Mouse (Mus musculus): ENCODE data around the gene Selenoo. TPM values are rescaled to one million over a fixed set of nuclear protein-coding genes. Genes with fewer than 3 reads are reported as not detected.
A peak's percentile ranks its signal among the peaks of the same experiment; 100 is the strongest.

Selenoo gene
- polyA plus RNA-seq, 1 experiment from 2014 or later: 18.5 TPM

GRCm38 (mm10) chr15:89147024-89147423 is 58.1 kb downstream of the Selenoo start:
- H3K27me3 ChIP-seq (replicated peaks; ENCODE audit: control insufficient read depth, insufficient read depth, low read length): peaks cover 45% of the 10 kb centered on the region
- H3K9ac ChIP-seq (ENCODE audit: low read depth, low read length): peak overlapping the region; percentile 56
- H3K36me3 ChIP-seq (ENCODE audit: control insufficient read depth, insufficient read depth, low read length): no peaks in the 10 kb centered on the region
- no peaks in the 10 kb centered on the region for H3K9me3 ChIP-seq (ENCODE audit: control insufficient read depth, low read length)
- 8% methylated on average over 12 of the region's 16 CpGs for WGBS
- ATAC-seq (ENCODE audit: low read depth) (no peak), DNase-seq (ENCODE audit: low spot score) (peak; percentile 38)
- peaks cover 20% of the 10 kb centered on the region for H3K4me1 ChIP-seq (ENCODE audit: control insufficient read depth, insufficient read depth, low read length)
- H3K4me3 ChIP-seq (ENCODE audit: low read depth, low read length): peak overlapping the region; percentile 30
- H3K27ac ChIP-seq (replicated peaks; ENCODE audit: low read depth, low read length): no peak overlapping the region; the same call in 1 of the 2 replicates
- H3K4me2 ChIP-seq (ENCODE audit: low read depth, low read length): peak overlapping the region; percentile 95

GRCm38 (mm10) chr15:89147456-89147855 is 58.6 kb downstream of the Selenoo start:
- ATAC-seq (ENCODE audit: low read depth): no peak
- Histone ChIP-seq H3K27me3 (replicated peaks; ENCODE audit: control insufficient read depth, insufficient read depth, low read length) (peaks cover 40% of the 10 kb centered on the region), H3K27ac (replicated peaks; ENCODE audit: low read depth, low read length) (no peak overlapping the region), H3K36me3 (ENCODE audit: control insufficient read depth, insufficient read depth, low read length) (no peaks in the 10 kb centered on the region), H3K4me3 (ENCODE audit: low read depth, low read length) (peak overlapping the region; percentile 30), H3K9ac (ENCODE audit: low read depth, low read length) (no peak overlapping the region), H3K4me2 (ENCODE audit: low read depth, low read length) (peak overlapping the region; percentile 95), H3K4me1 (ENCODE audit: control insufficient read depth, insufficient read depth, low read length) (peaks cover 20% of the 10 kb centered on the region), H3K9me3 (ENCODE audit: control insufficient read depth, low read length) (no peaks in the 10 kb centered on the region)
- WGBS: 20% methylated on average over 10 of the region's 10 CpGs
- DNase-seq (ENCODE audit: low spot score): no peak

- Histone ChIP-seq H3K4me3 (ENCODE audit: low read depth, low read length) (peak overlapping the region; percentile 70), H3K9ac (ENCODE audit: low read depth, low read length) (no peak overlapping the region), H3K4me1 (ENCODE audit: control insufficient read depth, insufficient read depth, low read length) (peaks cover 20% of the 10 kb centered on the region), H3K27me3 (replicated peaks; ENCODE audit: control insufficient read depth, insufficient read depth, low read length) (peaks cover 37% of the 10 kb centered on the region), H3K36me3 (ENCODE audit: control insufficient read depth, insufficient read depth, low read length) (no peaks in the 10 kb centered on the region), H3K27ac (replicated peaks; ENCODE audit: low read depth, low read length) (no peak overlapping the region), H3K4me2 (ENCODE audit: low read depth, low read length) (peak overlapping the region; percentile 95), H3K9me3 (ENCODE audit: control insufficient read depth, low read length) (no peaks in the 10 kb centered on the region)
- DNase-seq (ENCODE audit: low spot score) (no peak), ATAC-seq (ENCODE audit: low read depth) (no peak)
- 63% methylated on average over 4 of the region's 4 CpGs for WGBS
These were observed 59.0 kb downstream of the Selenoo start for GRCm38 (mm10) chr15:89147895-89148294.

GRCm38 (mm10) chr15:89148496-89149270 is 59.8 kb downstream of the Selenoo start:
- no peak for ATAC-seq (ENCODE audit: low read depth)
- Histone ChIP-seq H3K27me3 (replicated peaks; ENCODE audit: control insufficient read depth, insufficient read depth, low read length) (peaks cover 36% of the 10 kb centered on the region), H3K27ac (replicated peaks; ENCODE audit: low read depth, low read length) (0 out of 2 replicates have a peak overlapping the region, but pooled peaks have one; percentile 39), H3K4me3 (ENCODE audit: low read depth, low read length) (peak overlapping the region; percentile 70), H3K4me2 (ENCODE audit: low read depth, low read length) (peak overlapping the region; percentile 95), H3K9ac (ENCODE audit: low read depth, low read length) (peak overlapping the region; percentile 74), H3K4me1 (ENCODE audit: control insufficient read depth, insufficient read depth, low read length) (peaks cover 20% of the 10 kb centered on the region), H3K9me3 (ENCODE audit: control insufficient read depth, low read length) (no peaks in the 10 kb centered on the region), H3K36me3 (ENCODE audit: control insufficient read depth, insufficient read depth, low read length) (peaks cover 4% of the 10 kb centered on the region; the same call in 1 of the 2 replicates)
- DNase-seq (ENCODE audit: low spot score): no peak
- WGBS: 8% methylated on average over 23 of the region's 25 CpGs

- ATAC-seq (ENCODE audit: low read depth) (peak; percentile 62), DNase-seq (ENCODE audit: low spot score) (peak; percentile 63)
- Histone ChIP-seq H3K27ac (replicated peaks; ENCODE audit: low read depth, low read length) (peak within 1 kb of the TSS; percentile 39; the same call in 1 of the 2 replicates), H3K4me2 (ENCODE audit: low read depth, low read length) (peak within 1 kb of the TSS; percentile 95), H3K4me1 (ENCODE audit: control insufficient read depth, insufficient read depth, low read length) (peaks cover 20% of the 10 kb centered on the region), H3K9me3 (ENCODE audit: control insufficient read depth, low read length) (no peaks in the 10 kb centered on the region), H3K4me3 (ENCODE audit: low read depth, low read length) (peak within 1 kb of the TSS; percentile 70), H3K9ac (ENCODE audit: low read depth, low read length) (peak within 1 kb of the TSS; percentile 74), H3K36me3 (ENCODE audit: control insufficient read depth, insufficient read depth, low read length) (peaks cover 12% of the 10 kb centered on the region), H3K27me3 (replicated peaks; ENCODE audit: control insufficient read depth, insufficient read depth, low read length) (peaks cover 36% of the 10 kb centered on the region)
- WGBS: under 1% methylated on average over 35 of the region's 61 CpGs
These were observed 60.6 kb downstream of the Selenoo start, which contains the start of gene Mapk11 for GRCm38 (mm10) chr15:89149271-89150040. Gene Mapk11, minus strand, starts transcription at chr15:89149628.

Other genes starting within 250 kb of the Selenoo start
- gene Pim3, start 226.9 kb upstream of the Selenoo start, polyA plus RNA-seq (2014; fragmentation: Nextera tagmentation; extraction: Ambion mirVana): 38.6 and 45.1 TPM in 2 replicates
- 0.17 TPM in 1 of 2 replicates, not detected in the other for gene Ttll8, start 134.7 kb upstream of the Selenoo start, polyA plus RNA-seq (2014; fragmentation: Nextera tagmentation; extraction: Ambion mirVana)
- gene Mlc1, start 110.1 kb upstream of the Selenoo start, polyA plus RNA-seq (2014; fragmentation: Nextera tagmentation; extraction: Ambion mirVana): 0.26 and 0.33 TPM in 2 replicates
- 0.26 and 0.50 TPM in 2 replicates for gene Mov10l1, start 106.2 kb upstream of the Selenoo start, polyA plus RNA-seq (2014; fragmentation: Nextera tagmentation; extraction: Ambion mirVana)
- gene Panx2, start 29.4 kb upstream of the Selenoo start, polyA plus RNA-seq (2014; fragmentation: Nextera tagmentation; extraction: Ambion mirVana): 0.42 and 0.50 TPM in 2 replicates
- 41.4 and 46.8 TPM in 2 replicates for gene Trabd, start 14.0 kb upstream of the Selenoo start, polyA plus RNA-seq (2014; fragmentation: Nextera tagmentation; extraction: Ambion mirVana)
- 13.9 and 16.9 TPM in 2 replicates for gene Tubgcp6, start 34.0 kb downstream of the Selenoo start, polyA plus RNA-seq (2014; fragmentation: Nextera tagmentation; extraction: Ambion mirVana)
- gene Hdac10, start 39.6 kb downstream of the Selenoo start, polyA plus RNA-seq (2014; fragmentation: Nextera tagmentation; extraction: Ambion mirVana): 15.5 and 17.8 TPM in 2 replicates
- gene Mapk12, start 51.6 kb downstream of the Selenoo start, polyA plus RNA-seq (2014; fragmentation: Nextera tagmentation; extraction: Ambion mirVana): 13.6 and 14.2 TPM in 2 replicates
- gene Mapk11, start 60.5 kb downstream of the Selenoo start, polyA plus RNA-seq (2014; fragmentation: Nextera tagmentation; extraction: Ambion mirVana): 7.8 and 8.6 TPM in 2 replicates
- 158 and 169 TPM in 2 replicates for gene Plxnb2, start 91.7 kb downstream of the Selenoo start, polyA plus RNA-seq (2014; fragmentation: Nextera tagmentation; extraction: Ambion mirVana)
- gene Dennd6b, start 107.4 kb downstream of the Selenoo start, polyA plus RNA-seq (2014; fragmentation: Nextera tagmentation; extraction: Ambion mirVana): 11.4 and 13.1 TPM in 2 replicates
- 27.3 and 32.2 TPM in 2 replicates for gene Ppp6r2, start 122.5 kb downstream of the Selenoo start, polyA plus RNA-seq (2014; fragmentation: Nextera tagmentation; extraction: Ambion mirVana)
- 58.2 and 65.6 TPM in 2 replicates for gene Sbf1, start 226.2 kb downstream of the Selenoo start, polyA plus RNA-seq (2014; fragmentation: Nextera tagmentation; extraction: Ambion mirVana)
- gene Adm2, start 233.6 kb downstream of the Selenoo start, polyA plus RNA-seq (2014; fragmentation: Nextera tagmentation; extraction: Ambion mirVana): 0.21 TPM in 1 of 2 replicates, not detected in the other
- not detected in 2 replicates for gene Miox, start 245.3 kb downstream of the Selenoo start, polyA plus RNA-seq (2014; fragmentation: Nextera tagmentation; extraction: Ambion mirVana)

Measured in embryonic facial prominence, embryonic 14.5 days (tissue).